Mouse (Mus musculus): ENCODE results near the gene Slc7a5.

- TF ChIP-seq POLR2A (IDR thresholded peaks at IDR 0.05; ENCODE audit: insufficient read depth, low read length), result no peak
- no peak for TF ChIP-seq CTCF (IDR thresholded peaks at IDR 0.05; ENCODE audit: low read depth, low read length)
These were observed 24.1 kb upstream of the Slc7a5 start for GRCm38 (mm10) chr8:121931571-121931970.
